Mouse (Mus musculus) hindbrain, postnatal 0 days (tissue): ENCODE data around the gene Bclaf1. TPM values are rescaled to one million over a fixed set of nuclear protein-coding genes. Genes with fewer than 3 reads are reported as not detected.

Experiments
- ATAC-seq: fragments of 200-750 bp; cut with Nextera tagmentation; 2 replicates; pipeline ENCODE4 v1.8.0; 2017; ENCODE audit warnings: mild to moderate bottlenecking, moderate TSS enrichment, moderate library complexity
- DNase-seq: peaks from one replicate; pipeline ENCODE4 v3.0.0-alpha.2; 2015; ENCODE audit warnings: low spot score
- H3K27ac ChIP-seq: fragments of 300-500 bp; sonication (generic); 2 replicates; pipeline ENCODE4 v1.5.1; 2014; ENCODE audit warnings: mild to moderate bottlenecking
- H3K27me3 ChIP-seq: fragments of 300-500 bp; sonication (generic); 2 replicates; pipeline ENCODE4 v1.6.1; 2014; ENCODE audit warnings: low read length, mixed read lengths; ENCODE audit not compliant: insufficient read depth
- H3K36me3 ChIP-seq: fragments of 300-500 bp; sonication (generic); 2 replicates; pipeline ENCODE4 v1.6.1; 2014; ENCODE audit warnings: low read length, mixed read lengths; ENCODE audit not compliant: insufficient read depth
- H3K4me1 ChIP-seq: fragments of 300-500 bp; sonication (generic); 2 replicates; pipeline ENCODE4 v1.6.1; 2014; ENCODE audit warnings: antibody characterized with exemption, low read length, mixed read lengths; ENCODE audit not compliant: insufficient read depth
- H3K4me2 ChIP-seq: fragments of 300-500 bp; sonication (generic); 2 replicates; pipeline ENCODE4 v1.6.1; 2014; ENCODE audit warnings: low read depth, mild to moderate bottlenecking, low read length, moderate library complexity, mixed read lengths
- H3K4me3 ChIP-seq: fragments of 300-500 bp; sonication (generic); 2 replicates; pipeline ENCODE4 v1.5.1; 2014; ENCODE audit warnings: low read length
- H3K9ac ChIP-seq: fragments of 300-500 bp; sonication (generic); replicated peaks from 2 replicates; pipeline ENCODE4 v1.6.1; 2014; ENCODE audit warnings: mild to moderate bottlenecking, low read length, moderate library complexity, mixed read lengths
- H3K9me3 ChIP-seq: fragments of 300-500 bp; sonication (generic); 2 replicates; pipeline ENCODE4 v1.6.1; 2016; ENCODE audit warnings: low read length, mixed read lengths
- CTCF ChIP-seq: IDR thresholded peaks from 2 replicates; pipeline ENCODE4 v1.5.1; 2016; ENCODE audit warnings: antibody characterized with exemption, control low read depth, low read depth
- WGBS: fragments of 180-500 bp; shearing (Covaris S2); extraction: QIAGEN DNeasy Blood & Tissue Kit; methylation state at CpG from one replicate; pipeline ENCODE4 v1.1.7; 2014; 5-methylcytosine and 5-hydroxymethylcytosine counted together
- polyA plus RNA-seq: library from polyadenylated mRNA; unstranded; fragments of >200 nt; fragmentation: Nextera tagmentation; extraction: Ambion mirVana; gene quantifications from 2 replicates; pipeline ENCODE4 v1.2.1, GENCODE M21; 2015
- total RNA-seq: library from RNA; depleted of rRNA; stranded (reverse); fragments of >200 nt; gene quantifications from 2 replicates; pipeline ENCODE4 v1.2.3, GENCODE M21; 2014

Bclaf1 gene
- total and polyA plus RNA-seq, 2 experiments from 2014 or later: 83.4 to 96.2 TPM

- no peaks in the 10 kb centered on the region for H3K9me3 ChIP-seq
- DNase-seq (peak; percentile 97), ATAC-seq (peak; percentile 95)
- no peaks in the 10 kb centered on the region for H3K4me1 ChIP-seq
- H3K27ac ChIP-seq: no peak within 1 kb of the TSS
- peak within 1 kb of the TSS; percentile 57 for H3K4me3 ChIP-seq
- H3K36me3 ChIP-seq: peaks cover 22% of the 10 kb centered on the region; the same call in 1 of the 2 replicates
- WGBS: 1% methylated on average over 58 of the region's 58 CpGs
- TF ChIP-seq CTCF: no peak
- H3K4me2 ChIP-seq: peak within 1 kb of the TSS; percentile 97
- H3K27me3 ChIP-seq: no peaks in the 10 kb centered on the region
- peak within 1 kb of the TSS; percentile 28; the same call in 1 of the 2 replicates for H3K9ac ChIP-seq
Measured at GRCm38 (mm10) chr10:20347285-20348214, 35.3 kb downstream of the Bclaf1 start, which contains the start of gene Mtfr2. Mtfr2 (plus strand) TSS chr10:20347770.

- Histone ChIP-seq H3K4me2 (no peak overlapping the region), H3K27ac (no peak overlapping the region), H3K9ac (no peak overlapping the region), H3K36me3 (peaks cover 15% of the 10 kb centered on the region; the same call in 1 of the 2 replicates), H3K27me3 (no peaks in the 10 kb centered on the region), H3K4me3 (no peak overlapping the region), H3K4me1 (no peaks in the 10 kb centered on the region), H3K9me3 (no peaks in the 10 kb centered on the region)
- ATAC-seq: no peak
- no peak for TF ChIP-seq CTCF
- 93% methylated on average over 2 of the region's 2 CpGs for WGBS
- no peak for DNase-seq
Measured at GRCm38 (mm10) chr10:20348894-20349293, 36.6 kb downstream of the Bclaf1 start.

- Histone ChIP-seq H3K4me2 (no peak overlapping the region), H3K27me3 (no peaks in the 10 kb centered on the region), H3K4me1 (no peaks in the 10 kb centered on the region), H3K36me3 (no peaks in the 10 kb centered on the region), H3K9ac (no peak overlapping the region), H3K27ac (no peak overlapping the region), H3K4me3 (no peak overlapping the region), H3K9me3 (no peaks in the 10 kb centered on the region)
- DNase-seq: peak; percentile 80
- peak; percentile 73 for ATAC-seq
- peak; percentile 91 for TF ChIP-seq CTCF
- 60% methylated on average over 10 of the region's 10 CpGs for WGBS
Measured at GRCm38 (mm10) chr10:20361542-20362449, 49.5 kb downstream of the Bclaf1 start.

- H3K9ac ChIP-seq: no peak overlapping the region
- H3K4me3 ChIP-seq: no peak overlapping the region
- H3K9me3 ChIP-seq: 0 out of 2 replicates have a peak, but pooled peaks cover 1% of the 10 kb centered on the region
- 68% methylated on average over 4 of the region's 4 CpGs for WGBS
- no peaks in the 10 kb centered on the region for H3K27me3 ChIP-seq
- ATAC-seq (no peak), DNase-seq (peak; percentile 36)
- no peak overlapping the region for H3K27ac ChIP-seq
- H3K4me1 ChIP-seq: no peaks in the 10 kb centered on the region
- no peaks in the 10 kb centered on the region for H3K36me3 ChIP-seq
- no peak overlapping the region for H3K4me2 ChIP-seq
- TF ChIP-seq CTCF: no peak
Measured at GRCm38 (mm10) chr10:20362450-20363118, 50.3 kb downstream of the Bclaf1 start.

- no peaks in the 10 kb centered on the region for H3K27me3 ChIP-seq
- WGBS: 95% methylated on average over 5 of the region's 5 CpGs
- H3K9me3 ChIP-seq: 0 out of 2 replicates have a peak, but pooled peaks cover 2% of the 10 kb centered on the region
- no peak; the same call in 1 of the 2 replicates for TF ChIP-seq CTCF
- no peak overlapping the region for H3K9ac ChIP-seq
- DNase-seq: no peak
- H3K4me2 ChIP-seq: no peak overlapping the region
- H3K27ac ChIP-seq: no peak overlapping the region
- ATAC-seq: no peak
- no peaks in the 10 kb centered on the region for H3K36me3 ChIP-seq
- no peak overlapping the region for H3K4me3 ChIP-seq
- H3K4me1 ChIP-seq: no peaks in the 10 kb centered on the region
Measured at GRCm38 (mm10) chr10:20372046-20372445, 59.8 kb downstream of the Bclaf1 start.

- TF ChIP-seq CTCF: no peak
- no peak for ATAC-seq
- WGBS: 91% methylated on average over 9 of the region's 9 CpGs
Measured at GRCm38 (mm10) chr10:20377621-20378020, 65.4 kb downstream of the Bclaf1 start.

More at GRCm38 (mm10) chr10:20377621-20378020, 65.4 kb downstream of the Bclaf1 start:
- H3K4me2 ChIP-seq: no peak overlapping the region
- no peaks in the 10 kb centered on the region for H3K36me3 ChIP-seq
- no peaks in the 10 kb centered on the region for H3K9me3 ChIP-seq
- H3K9ac ChIP-seq: no peak overlapping the region
- H3K4me1 ChIP-seq: no peaks in the 10 kb centered on the region
- DNase-seq: no peak
- no peak overlapping the region for H3K27ac ChIP-seq
- no peaks in the 10 kb centered on the region for H3K27me3 ChIP-seq
- H3K4me3 ChIP-seq: no peak overlapping the region
